Mouse (Mus musculus): Measurements from ENCODE around the gene Adcyap1r1.

Gene Adcyap1r1

GRCm38 (mm10) chr6:55451771-55452371 is at the start of gene Adcyap1r1:
Gene Adcyap1r1 (plus strand): TSS chr6:55451978.
- DNase-seq = no peak

GRCm38 (mm10) chr6:55402041-55402776 is 49.6 kb upstream of the Adcyap1r1 start:
- no peak for DNase-seq

GRCm38 (mm10) chr6:55403411-55404309 is 48.1 kb upstream of the Adcyap1r1 start:
- no peak for DNase-seq

GRCm38 (mm10) chr6:55404421-55404990 is 47.3 kb upstream of the Adcyap1r1 start:
- DNase-seq = no peak

GRCm38 (mm10) chr6:55407345-55407744 is 44.4 kb upstream of the Adcyap1r1 start:
- no peak for DNase-seq

GRCm38 (mm10) chr6:55410119-55410775 is 41.5 kb upstream of the Adcyap1r1 start:
- DNase-seq = no peak

- DNase-seq = no peak
Observed at GRCm38 (mm10) chr6:55410977-55411376, 40.8 kb upstream of the Adcyap1r1 start.

- no peak for DNase-seq
Observed at GRCm38 (mm10) chr6:55416202-55416601, 35.6 kb upstream of the Adcyap1r1 start.

GRCm38 (mm10) chr6:55418746-55419410 is 32.9 kb upstream of the Adcyap1r1 start:
- no peak for DNase-seq

- DNase-seq = no peak
Observed at GRCm38 (mm10) chr6:55420411-55420810, 31.4 kb upstream of the Adcyap1r1 start.

GRCm38 (mm10) chr6:55420869-55421361 is 30.9 kb upstream of the Adcyap1r1 start:
- no peak for DNase-seq

GRCm38 (mm10) chr6:55432121-55432520 is 19.7 kb upstream of the Adcyap1r1 start:
- no peak for DNase-seq

GRCm38 (mm10) chr6:55434360-55434759 is 17.4 kb upstream of the Adcyap1r1 start:
- no peak for DNase-seq

- DNase-seq = no peak
Observed at GRCm38 (mm10) chr6:55435266-55436159, 16.3 kb upstream of the Adcyap1r1 start.

- DNase-seq = no peak
Observed at GRCm38 (mm10) chr6:55437919-55438318, 13.9 kb upstream of the Adcyap1r1 start.

- DNase-seq = no peak
Observed at GRCm38 (mm10) chr6:55438837-55439236, 12.9 kb upstream of the Adcyap1r1 start.

GRCm38 (mm10) chr6:55443927-55444688 is 7.7 kb upstream of the Adcyap1r1 start:
- DNase-seq = no peak

- no peak for DNase-seq
Observed at GRCm38 (mm10) chr6:55444721-55445120, 7.1 kb upstream of the Adcyap1r1 start.

- DNase-seq = no peak
Observed at GRCm38 (mm10) chr6:55448199-55448598, 3.6 kb upstream of the Adcyap1r1 start.

Data from thymus, postnatal 36 days (tissue).